Mouse (Mus musculus): ENCODE data around the gene Herc1. TPM values are rescaled to one million over a fixed set of nuclear protein-coding genes. Genes with fewer than 3 reads are reported as not detected.

Herc1 gene
- 10 to 100 TPM; 31.0 to 42.2 (median 34.1) TPM for total RNA-seq (2022)

GRCm38 (mm10) chr9:66349860-66350787 is at the start of gene Herc1:
Gene Herc1, plus strand, starts transcription at chr9:66350450.
- peak; percentile 91 to 95 for DNase-seq (ENCODE audit: low spot score in 2 of 2)

DNA sequence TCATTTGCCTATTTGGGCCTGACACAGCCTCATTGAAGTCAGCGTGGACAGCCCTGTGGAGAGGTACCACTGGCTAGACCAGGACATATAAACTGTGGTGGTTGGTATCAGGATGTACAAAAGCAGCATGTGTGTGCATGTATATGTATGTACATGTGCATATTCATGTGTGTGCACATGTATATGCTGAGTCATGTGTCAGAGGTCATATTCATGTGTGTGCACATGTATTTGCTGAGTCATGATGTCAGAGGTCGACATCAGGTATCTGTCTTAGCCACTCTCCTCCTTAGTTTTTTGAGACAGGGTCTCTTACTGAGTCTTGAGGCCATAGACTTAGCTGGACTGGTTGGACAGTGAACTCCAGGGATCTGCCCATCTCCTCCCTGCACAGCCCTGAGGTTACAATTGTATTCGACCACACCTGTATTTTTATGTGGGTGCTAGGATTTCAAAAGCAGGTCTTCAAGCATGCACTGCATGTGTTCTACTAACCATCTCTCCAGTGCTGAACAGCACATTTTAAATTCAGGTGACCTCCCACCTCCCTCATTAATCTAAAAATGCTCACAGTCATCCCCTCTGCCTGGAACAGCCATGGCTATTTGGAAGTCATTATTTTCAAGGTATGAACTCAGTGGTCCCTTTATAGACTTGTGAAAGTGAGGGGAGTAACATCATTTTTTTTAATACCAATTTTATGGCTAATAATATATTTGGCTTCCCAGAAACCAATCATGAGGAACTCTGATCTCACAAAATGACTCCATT is 45.7 kb upstream of the Herc1 start:
- no peak for DNase-seq (ENCODE audit: low spot score in 2 of 2)

DNA sequence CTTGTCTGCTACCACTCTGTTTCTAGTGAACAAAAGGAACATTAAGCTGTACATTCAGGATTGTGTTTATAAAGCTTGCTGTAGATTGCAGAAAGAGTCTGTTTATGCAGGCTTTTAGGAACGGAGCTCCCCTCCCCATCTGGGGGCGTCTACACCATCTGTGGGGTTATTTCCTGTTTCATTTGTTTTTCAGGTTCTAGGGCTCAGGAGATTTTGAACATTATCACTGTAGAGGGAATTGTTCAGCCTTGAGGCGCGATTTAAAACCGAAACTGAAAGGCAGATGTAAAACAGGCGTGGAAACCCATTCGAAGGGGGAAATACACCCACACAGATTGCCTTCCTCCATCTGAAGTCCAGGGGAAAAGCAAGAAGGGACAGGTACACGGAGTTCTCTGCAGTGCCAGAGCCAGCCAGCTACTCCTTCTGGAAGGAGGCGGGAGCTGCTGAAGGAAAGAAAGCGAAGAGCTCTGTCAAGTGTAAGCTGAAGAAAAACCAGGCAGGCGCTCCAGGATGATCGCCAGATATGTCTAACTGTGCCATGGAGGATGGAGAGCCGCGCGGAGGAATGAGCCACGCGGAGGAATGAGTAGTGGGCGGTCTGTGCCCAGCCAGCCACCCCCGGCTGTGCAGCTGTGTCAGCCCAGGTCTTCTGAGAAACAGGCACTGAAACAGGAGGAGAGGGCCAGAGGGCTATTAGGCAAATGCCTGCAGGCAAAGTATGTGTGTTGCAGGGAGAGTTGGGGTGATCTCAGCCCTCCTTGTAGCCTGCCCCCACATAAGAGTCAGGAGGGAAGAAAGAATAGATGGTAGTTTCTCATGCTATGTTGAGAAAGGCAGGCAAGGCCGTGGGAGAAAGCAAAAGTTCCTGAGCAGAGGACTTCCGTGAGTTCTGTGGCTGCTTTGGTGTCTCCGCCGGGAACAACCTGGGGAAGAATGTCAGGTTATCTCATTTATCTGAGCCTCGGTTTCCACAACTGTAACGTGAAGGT is 44.8 kb upstream of the Herc1 start:
- DNase-seq (ENCODE audit: low spot score in 2 of 2): peak; percentile 13

- no peak for DNase-seq (ENCODE audit: low spot score in 2 of 2)
Observed at GRCm38 (mm10) chr9:66306414-66306813, 43.8 kb upstream of the Herc1 start.

- no peak for DNase-seq (ENCODE audit: low spot score in 2 of 2)
Observed at GRCm38 (mm10) chr9:66307341-66307740, 42.9 kb upstream of the Herc1 start.

GRCm38 (mm10) chr9:66308741-66309140 is 41.5 kb upstream of the Herc1 start:
- no peak for DNase-seq (ENCODE audit: low spot score in 2 of 2)

- DNase-seq (ENCODE audit: low spot score in 2 of 2): no peak
Observed at GRCm38 (mm10) chr9:66311458-66311857, 38.8 kb upstream of the Herc1 start.

GRCm38 (mm10) chr9:66316603-66317002 is 33.6 kb upstream of the Herc1 start:
- no peak for DNase-seq (ENCODE audit: low spot score in 2 of 2)

- peak in 1 of 2 experiments; percentile 21 for DNase-seq (ENCODE audit: low spot score in 2 of 2)
Observed at GRCm38 (mm10) chr9:66322010-66322931, 28.0 kb upstream of the Herc1 start.

DNA sequence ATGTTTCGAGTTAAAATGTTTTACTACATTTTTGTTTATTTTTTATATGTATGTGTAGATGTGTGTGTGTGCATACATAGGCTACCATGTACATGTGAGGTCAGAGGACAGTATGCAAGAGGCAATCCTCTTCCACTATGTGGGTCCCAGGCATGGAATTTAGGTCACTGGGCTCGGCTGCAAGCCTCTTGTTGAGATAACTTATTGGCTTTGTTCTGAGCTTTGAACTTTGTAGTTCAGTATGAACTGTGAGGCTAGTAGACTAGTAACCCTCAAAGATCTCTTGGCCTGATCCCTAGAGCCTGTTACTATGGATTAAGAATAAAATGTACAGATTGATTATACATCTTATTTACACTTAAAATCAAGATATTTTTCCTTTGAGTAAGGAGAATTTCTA is 23.4 kb upstream of the Herc1 start:
- no peak for DNase-seq (ENCODE audit: low spot score in 2 of 2)

DNA sequence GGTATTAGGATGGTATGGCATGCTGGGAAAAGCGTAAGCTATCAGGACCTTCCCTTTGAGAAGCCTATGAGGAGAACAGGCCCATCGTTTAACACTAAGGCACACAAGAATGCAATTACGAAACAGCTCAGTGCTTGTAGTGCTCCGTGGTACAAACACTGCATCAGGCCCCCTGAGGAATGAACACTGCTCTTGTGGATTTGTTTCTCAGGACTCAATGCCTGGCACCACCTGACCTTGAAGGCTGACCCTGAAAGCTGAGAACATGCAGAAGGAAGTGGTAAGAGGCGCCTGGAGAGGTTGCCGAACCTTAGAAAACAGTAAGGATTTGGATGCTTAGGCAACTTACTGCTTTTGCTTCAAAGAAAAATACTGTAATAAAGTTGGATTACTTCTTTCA is 20.8 kb upstream of the Herc1 start:
- no peak for DNase-seq (ENCODE audit: low spot score in 2 of 2)

DNA sequence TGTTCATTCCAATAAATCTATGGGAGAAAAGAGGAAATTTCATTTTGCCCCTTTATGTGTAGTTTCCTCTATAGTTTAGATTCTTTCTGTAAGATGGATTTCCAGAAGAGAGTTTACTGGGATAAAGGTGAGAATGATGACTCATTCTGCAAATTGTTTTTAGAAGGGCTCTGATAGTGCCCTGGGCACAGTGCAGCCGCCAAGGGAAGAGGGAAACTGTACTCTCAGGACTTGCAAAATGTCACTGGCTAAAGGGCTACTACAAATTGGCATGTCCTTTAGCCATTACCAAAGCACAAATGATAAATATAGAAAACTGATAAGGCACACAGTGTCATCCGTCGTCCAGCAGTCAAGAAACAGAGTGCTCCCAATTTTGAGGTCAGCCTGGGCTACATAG is 19.8 kb upstream of the Herc1 start:
- DNase-seq (ENCODE audit: low spot score in 2 of 2): no peak

- DNase-seq (ENCODE audit: low spot score in 2 of 2): no peak
Observed at GRCm38 (mm10) chr9:66331548-66331947, 18.7 kb upstream of the Herc1 start.

DNA sequence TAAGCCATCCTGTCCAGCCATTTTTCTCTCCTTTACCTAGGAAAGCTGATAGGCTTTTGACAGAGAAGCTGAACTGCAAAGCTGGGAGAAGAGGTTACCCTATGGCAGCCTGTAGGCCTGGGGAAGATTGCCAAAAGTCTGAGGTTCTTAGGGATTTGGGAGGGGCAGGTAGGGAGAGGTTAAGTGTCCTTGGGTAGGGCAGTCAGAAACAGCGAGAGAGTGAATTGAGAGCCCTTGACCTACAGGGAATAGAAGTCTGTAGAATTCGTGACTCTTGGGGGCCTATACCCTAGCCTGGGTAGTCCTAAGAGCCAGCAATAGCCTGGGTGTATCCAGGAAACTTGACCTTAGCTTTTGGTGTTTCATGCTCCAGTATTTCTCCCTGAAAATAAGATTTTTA is 17.9 kb upstream of the Herc1 start:
- DNase-seq (ENCODE audit: low spot score in 2 of 2): no peak

GRCm38 (mm10) chr9:66337280-66337679 is 13.0 kb upstream of the Herc1 start:
- DNase-seq (ENCODE audit: low spot score in 2 of 2): no peak

DNA sequence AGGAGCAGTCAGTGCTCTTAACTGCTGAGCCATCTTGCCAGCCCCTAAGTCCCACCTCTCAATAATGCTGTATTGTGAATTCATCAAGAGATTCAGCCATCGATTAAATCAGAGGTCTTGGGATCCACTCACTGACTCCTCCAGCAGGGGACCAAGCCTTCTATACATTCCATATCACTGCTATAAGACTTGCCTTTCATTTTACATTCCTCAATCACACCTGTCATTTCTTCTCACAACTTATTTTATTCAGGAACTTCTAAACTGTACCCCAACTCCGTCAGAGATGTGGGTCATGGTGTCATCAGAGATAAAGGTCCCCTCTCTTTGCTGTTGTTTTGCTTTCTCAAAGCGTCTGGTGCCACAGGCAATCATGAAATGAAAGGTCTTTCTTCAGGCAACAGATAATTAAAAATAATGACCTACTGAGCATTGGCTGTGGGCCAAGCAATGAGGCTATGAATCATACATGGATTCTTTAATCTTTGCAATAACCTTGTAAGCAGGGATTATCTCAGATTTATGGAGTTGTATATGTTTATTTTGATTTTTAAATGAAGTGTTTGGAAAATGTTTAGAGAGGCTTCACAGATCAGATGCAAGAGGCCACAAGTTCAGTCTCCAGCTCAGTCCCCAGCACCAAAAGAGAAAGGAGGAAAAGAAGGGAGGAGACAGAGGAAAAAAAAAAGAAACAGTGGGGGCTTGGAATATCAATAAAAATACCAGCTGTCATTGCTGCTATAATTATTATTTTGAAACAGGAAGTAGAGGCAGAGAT is 12.1 kb upstream of the Herc1 start:
- DNase-seq (ENCODE audit: low spot score in 2 of 2): no peak

GRCm38 (mm10) chr9:66339714-66340113 is 10.5 kb upstream of the Herc1 start:
- DNase-seq (ENCODE audit: low spot score in 2 of 2): no peak

GRCm38 (mm10) chr9:66340394-66341094 is 9.7 kb upstream of the Herc1 start:
- DNase-seq (ENCODE audit: low spot score in 2 of 2): no peak

Measured in gastrocnemius, adult 8-10 months (tissue).